Mouse (Mus musculus): ENCODE measurements around the gene Tenm4. TPM values are rescaled to one million over a fixed set of nuclear protein-coding genes. Genes with fewer than 3 reads are reported as not detected.
A peak's percentile ranks its signal among the peaks of the same experiment; 100 is the strongest.

Tenm4 gene
- polyA plus RNA-seq, 1 experiment from 2014 or later = 4.6 TPM

DNA sequence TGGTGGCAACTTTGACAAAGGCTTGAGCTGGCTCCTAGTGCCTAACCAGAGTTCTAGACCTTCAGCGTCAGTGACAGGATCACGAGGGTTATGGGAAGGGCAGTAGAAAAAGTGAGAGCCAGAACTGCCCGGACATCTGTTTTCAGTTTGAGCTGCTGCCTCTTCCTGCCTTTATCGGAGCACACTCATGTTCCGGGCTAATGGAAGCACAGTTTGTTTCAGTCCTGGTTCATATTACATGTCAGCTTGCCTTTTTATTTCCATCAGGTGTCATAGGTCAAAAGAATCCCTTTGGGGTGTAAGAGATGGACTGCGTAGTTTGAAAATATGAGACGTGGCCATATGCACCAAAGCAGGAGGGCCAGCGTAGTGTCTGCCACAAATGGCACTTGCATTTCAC is 578.7 kb downstream of the Tenm4 start:
- no peak overlapping the region for H3K27ac ChIP-seq (ENCODE audit: low read depth, low read length)
- no peak for TF ChIP-seq CTCF (IDR thresholded peaks at IDR 0.05; ENCODE audit: low read depth)
- no peak overlapping the region for H3K9ac ChIP-seq (ENCODE audit: low read depth, low read length)
- 64% methylated on average over 8 of the region's 8 CpGs for WGBS
- no peak overlapping the region for H3K4me2 ChIP-seq (replicated peaks; ENCODE audit: low read depth)
- no peaks in the 10 kb centered on the region for H3K9me3 ChIP-seq (ENCODE audit: control insufficient read depth)
- H3K27me3 ChIP-seq (replicated peaks; ENCODE audit: control insufficient read depth, insufficient read depth, low read length) = no peaks in the 10 kb centered on the region
- H3K4me1 ChIP-seq (replicated peaks; ENCODE audit: control insufficient read depth, insufficient read depth, low read length) = no peaks in the 10 kb centered on the region
- H3K36me3 ChIP-seq (ENCODE audit: control insufficient read depth, insufficient read depth) = no peaks in the 10 kb centered on the region
- ATAC-seq = no peak
- H3K4me3 ChIP-seq (ENCODE audit: low read depth, low read length) = no peak overlapping the region

DNA sequence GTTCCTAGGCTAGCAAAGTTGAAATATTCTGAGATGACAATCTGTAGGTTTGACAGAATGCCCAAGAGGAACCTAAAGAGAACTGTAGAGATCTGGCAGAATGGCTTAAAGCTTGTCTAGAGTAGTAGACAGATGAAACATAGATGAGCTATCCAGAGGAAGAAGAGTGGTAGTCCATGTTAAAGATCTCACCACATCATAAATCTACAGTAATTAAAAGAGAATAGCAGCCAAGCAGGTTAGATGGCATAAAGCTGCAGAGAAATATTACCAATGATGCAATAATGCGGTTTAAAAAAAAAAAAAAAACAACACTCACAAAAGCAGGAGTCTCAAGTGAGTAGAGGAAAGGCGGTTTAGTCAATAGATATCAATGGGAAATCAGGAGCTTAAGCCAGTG is 580.2 kb downstream of the Tenm4 start:
- TF ChIP-seq CTCF (IDR thresholded peaks at IDR 0.05; ENCODE audit: low read depth) = no peak
- no peak overlapping the region for H3K27ac ChIP-seq (ENCODE audit: low read depth, low read length)
- no peak for ATAC-seq
- H3K9me3 ChIP-seq (ENCODE audit: control insufficient read depth) = no peaks in the 10 kb centered on the region
- no peak overlapping the region for H3K9ac ChIP-seq (ENCODE audit: low read depth, low read length)
- 86% methylated on average over 2 of the region's 2 CpGs for WGBS
- no peak overlapping the region for H3K4me3 ChIP-seq (ENCODE audit: low read depth, low read length)
- no peaks in the 10 kb centered on the region for H3K36me3 ChIP-seq (ENCODE audit: control insufficient read depth, insufficient read depth)
- no peaks in the 10 kb centered on the region for H3K4me1 ChIP-seq (replicated peaks; ENCODE audit: control insufficient read depth, insufficient read depth, low read length)
- no peaks in the 10 kb centered on the region for H3K27me3 ChIP-seq (replicated peaks; ENCODE audit: control insufficient read depth, insufficient read depth, low read length)
- no peak overlapping the region for H3K4me2 ChIP-seq (replicated peaks; ENCODE audit: low read depth)

DNA sequence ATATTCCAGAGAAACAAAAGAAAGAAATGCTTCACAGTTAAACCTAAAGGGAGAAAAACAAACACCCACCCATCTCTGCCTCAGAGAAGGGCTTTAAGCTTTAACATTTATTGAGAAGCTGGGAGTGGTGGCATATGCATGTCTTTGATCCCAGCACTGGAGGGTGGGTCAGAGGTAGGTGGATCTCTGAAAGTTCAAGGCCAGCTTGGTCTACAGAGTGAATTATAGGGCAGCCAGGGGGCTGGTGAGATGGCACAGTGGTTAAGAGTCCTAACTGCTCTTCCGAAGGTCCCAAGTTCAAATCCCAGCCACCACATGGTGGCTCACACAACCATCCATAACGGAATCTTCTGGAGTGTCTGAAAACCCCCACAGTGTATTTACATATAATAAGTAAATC is 581.7 kb downstream of the Tenm4 start:
- H3K9ac ChIP-seq (ENCODE audit: low read depth, low read length) = no peak overlapping the region
- no peak overlapping the region for H3K4me3 ChIP-seq (ENCODE audit: low read depth, low read length)
- no peak overlapping the region for H3K4me2 ChIP-seq (replicated peaks; ENCODE audit: low read depth)
- 97% methylated on average over 2 of the region's 2 CpGs for WGBS
- H3K4me1 ChIP-seq (replicated peaks; ENCODE audit: control insufficient read depth, insufficient read depth, low read length) = no peaks in the 10 kb centered on the region
- TF ChIP-seq CTCF (IDR thresholded peaks at IDR 0.05; ENCODE audit: low read depth) = no peak
- no peak overlapping the region for H3K27ac ChIP-seq (ENCODE audit: low read depth, low read length)
- no peaks in the 10 kb centered on the region for H3K27me3 ChIP-seq (replicated peaks; ENCODE audit: control insufficient read depth, insufficient read depth, low read length)
- H3K9me3 ChIP-seq (ENCODE audit: control insufficient read depth) = no peaks in the 10 kb centered on the region
- H3K36me3 ChIP-seq (ENCODE audit: control insufficient read depth, insufficient read depth) = no peaks in the 10 kb centered on the region; the same call in 1 of the 2 replicates
- ATAC-seq = no peak

GRCm38 (mm10) chr7:96753335-96754095 is 582.5 kb downstream of the Tenm4 start:
- no peaks in the 10 kb centered on the region for H3K27me3 ChIP-seq (replicated peaks; ENCODE audit: control insufficient read depth, insufficient read depth, low read length)
- no peak overlapping the region for H3K27ac ChIP-seq (ENCODE audit: low read depth, low read length)
- ATAC-seq = no peak
- no peaks in the 10 kb centered on the region for H3K9me3 ChIP-seq (ENCODE audit: control insufficient read depth)
- H3K4me3 ChIP-seq (ENCODE audit: low read depth, low read length) = no peak overlapping the region
- H3K36me3 ChIP-seq (ENCODE audit: control insufficient read depth, insufficient read depth) = no peaks in the 10 kb centered on the region; the same call in 1 of the 2 replicates
- 64% methylated on average over 4 of the region's 4 CpGs for WGBS
- H3K9ac ChIP-seq (ENCODE audit: low read depth, low read length) = no peak overlapping the region
- H3K4me1 ChIP-seq (replicated peaks; ENCODE audit: control insufficient read depth, insufficient read depth, low read length) = no peaks in the 10 kb centered on the region
- TF ChIP-seq CTCF (IDR thresholded peaks at IDR 0.05; ENCODE audit: low read depth) = peak; percentile 22; the same call in 1 of the 2 replicates
- H3K4me2 ChIP-seq (replicated peaks; ENCODE audit: low read depth) = no peak overlapping the region

DNA sequence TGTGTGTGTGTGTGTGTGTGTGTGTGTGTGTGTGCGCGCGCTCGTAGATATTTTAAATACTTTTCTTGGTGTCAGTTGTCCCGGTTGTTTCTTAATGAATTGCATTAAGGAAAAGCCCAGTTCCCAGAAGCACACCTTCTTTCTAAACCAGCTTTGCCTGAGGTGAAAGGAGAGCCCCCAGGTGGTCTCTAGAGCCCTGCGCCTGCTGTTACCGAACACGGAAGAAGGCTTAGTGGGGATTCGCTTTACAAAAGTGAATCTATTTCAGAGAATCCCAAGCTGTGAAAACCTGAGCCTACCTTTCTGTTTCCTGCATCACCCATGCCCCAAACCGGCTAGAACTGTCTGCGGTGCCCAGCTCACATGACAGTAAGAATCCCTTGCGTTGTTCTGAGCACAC is 583.1 kb downstream of the Tenm4 start:
- 63% methylated on average over 12 of the region's 12 CpGs for WGBS
- Histone ChIP-seq H3K36me3 (ENCODE audit: control insufficient read depth, insufficient read depth) (no peaks in the 10 kb centered on the region; the same call in 1 of the 2 replicates), H3K9ac (ENCODE audit: low read depth, low read length) (no peak overlapping the region), H3K4me2 (replicated peaks; ENCODE audit: low read depth) (no peak overlapping the region), H3K9me3 (ENCODE audit: control insufficient read depth) (no peaks in the 10 kb centered on the region), H3K4me3 (ENCODE audit: low read depth, low read length) (no peak overlapping the region), H3K27ac (ENCODE audit: low read depth, low read length) (no peak overlapping the region), H3K27me3 (replicated peaks; ENCODE audit: control insufficient read depth, insufficient read depth, low read length) (no peaks in the 10 kb centered on the region), H3K4me1 (replicated peaks; ENCODE audit: control insufficient read depth, insufficient read depth, low read length) (no peaks in the 10 kb centered on the region)
- no peak for ATAC-seq
- no peak for TF ChIP-seq CTCF (IDR thresholded peaks at IDR 0.05; ENCODE audit: low read depth)

GRCm38 (mm10) chr7:96755459-96756094 is 584.5 kb downstream of the Tenm4 start:
- Histone ChIP-seq H3K4me1 (replicated peaks; ENCODE audit: control insufficient read depth, insufficient read depth, low read length) (no peaks in the 10 kb centered on the region), H3K36me3 (ENCODE audit: control insufficient read depth, insufficient read depth) (no peaks in the 10 kb centered on the region; the same call in 1 of the 2 replicates), H3K9me3 (ENCODE audit: control insufficient read depth) (no peaks in the 10 kb centered on the region), H3K4me3 (ENCODE audit: low read depth, low read length) (no peak overlapping the region), H3K27ac (ENCODE audit: low read depth, low read length) (no peak overlapping the region), H3K4me2 (replicated peaks; ENCODE audit: low read depth) (no peak overlapping the region), H3K9ac (ENCODE audit: low read depth, low read length) (no peak overlapping the region), H3K27me3 (replicated peaks; ENCODE audit: control insufficient read depth, insufficient read depth, low read length) (no peaks in the 10 kb centered on the region)
- WGBS = 55% methylated on average over 12 of the region's 12 CpGs
- TF ChIP-seq CTCF (IDR thresholded peaks at IDR 0.05; ENCODE audit: low read depth) = no peak
- no peak for ATAC-seq
